Mouse (Mus musculus): ENCODE measurements around the gene Wipf3. TPM values are rescaled to one million over a fixed set of nuclear protein-coding genes. Genes with fewer than 3 reads are reported as not detected.

Wipf3 gene
- polyA plus RNA-seq (2012; ENCODE audit: low replicate concordance): 0.25 and 0.92 TPM in 2 replicates

DNA sequence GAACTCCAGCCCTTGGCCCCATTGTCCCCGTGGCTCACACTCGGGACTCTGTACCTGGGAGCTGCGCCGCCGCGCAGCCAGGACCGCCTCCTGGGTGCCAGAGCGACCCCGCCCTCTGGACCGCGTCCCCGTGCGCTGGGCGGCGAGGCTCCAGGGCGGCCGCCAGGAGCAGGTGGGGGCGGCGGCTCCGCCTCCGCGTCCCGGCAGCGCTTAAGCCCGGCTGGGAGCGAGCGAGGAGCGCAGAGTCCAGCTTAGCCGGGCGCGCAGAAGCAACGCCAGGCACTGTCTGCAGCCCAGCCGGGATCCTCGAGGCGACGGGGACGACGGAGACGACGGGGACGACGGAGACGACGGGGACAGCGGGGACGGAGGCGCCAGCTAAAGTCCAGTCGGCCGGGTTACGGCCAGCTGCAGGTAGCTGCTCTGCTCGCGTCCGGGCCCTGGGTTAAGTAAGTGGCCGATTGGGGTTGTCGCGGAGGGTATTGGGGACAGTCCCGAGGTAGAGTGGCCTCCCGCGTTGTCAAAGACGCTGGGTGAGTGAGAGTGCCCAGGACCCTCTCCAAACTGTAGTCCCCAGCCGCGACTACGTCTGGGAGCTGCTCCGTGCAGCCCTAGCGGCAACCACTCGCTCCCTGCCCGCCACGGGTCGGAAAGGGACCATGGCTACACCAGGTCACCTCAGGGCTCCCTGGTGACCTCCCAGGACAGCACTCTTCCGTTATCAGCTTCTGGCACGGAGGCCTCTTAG is at the start of gene Wipf3:
TSS of gene Wipf3 (plus strand) at position 157 of the 748 bp plus-strand sequence.

Other genes with a start within 250 kb of the Wipf3 start
- gene Prr15, start 103.8 kb upstream of the Wipf3 start, polyA plus RNA-seq (2012; ENCODE audit: low replicate concordance): 0.15 TPM in 1 of 2 replicates, not detected in the other
- not detected in 2 replicates for gene Scrn1, start 136.9 kb downstream of the Wipf3 start, polyA plus RNA-seq (2012; ENCODE audit: low replicate concordance)
- 1.4 and 1.8 TPM in 2 replicates for gene Plekha8, start 165.5 kb downstream of the Wipf3 start, polyA plus RNA-seq (2012; ENCODE audit: low replicate concordance)
- not detected in 2 replicates for gene Fkbp14, start 167.7 kb downstream of the Wipf3 start, polyA plus RNA-seq (2012; ENCODE audit: low replicate concordance)

All from leukemia stem cell, adult 10-12 weeks (primary cell).